Mouse (Mus musculus) embryonic facial prominence, embryonic 12.5 days (tissue): ENCODE data around the gene Sfxn3. TPM values are rescaled to one million over a fixed set of nuclear protein-coding genes. Genes with fewer than 3 reads are reported as not detected.
A peak's percentile ranks its signal among the peaks of the same experiment; 100 is the strongest.

Experiments
- ATAC-seq: fragments of 200-750 bp; cut with Nextera tagmentation; 2 replicates; pipeline ENCODE4 v1.8.0; 2017; ENCODE audit not compliant: insufficient number of reproducible peaks, insufficient read depth, low FRiP score, low TSS enrichment
- H3K27ac ChIP-seq: fragments of 300-500 bp; sonication (generic); 2 replicates; pipeline ENCODE4 v1.5.1; 2016; ENCODE audit warnings: mild to moderate bottlenecking
- H3K27me3 ChIP-seq: fragments of 300-500 bp; sonication (generic); 2 replicates; pipeline ENCODE4 v1.6.1; 2016; ENCODE audit warnings: mild to moderate bottlenecking, moderate library complexity
- H3K36me3 ChIP-seq: fragments of 300-500 bp; sonication (generic); 2 replicates; pipeline ENCODE4 v1.6.1; 2016; ENCODE audit warnings: mild to moderate bottlenecking
- H3K4me1 ChIP-seq: fragments of 300-500 bp; sonication (generic); 2 replicates; pipeline ENCODE4 v1.6.1; 2016
- H3K4me2 ChIP-seq: fragments of 300-500 bp; sonication (generic); replicated peaks from 2 replicates; pipeline ENCODE4 v1.6.1; 2016; ENCODE audit warnings: mild to moderate bottlenecking, moderate library complexity
- H3K4me3 ChIP-seq: fragments of 300-500 bp; sonication (generic); 2 replicates; pipeline ENCODE4 v1.5.1; 2016; ENCODE audit warnings: mild to moderate bottlenecking
- H3K9ac ChIP-seq: fragments of 300-500 bp; sonication (generic); 2 replicates; pipeline ENCODE4 v1.6.1; 2016; ENCODE audit warnings: mild to moderate bottlenecking, moderate library complexity
- H3K9me3 ChIP-seq: fragments of 300-500 bp; sonication (generic); 2 replicates; pipeline ENCODE4 v1.6.1; 2016; ENCODE audit warnings: mild to moderate bottlenecking, moderate library complexity
- WGBS: fragments of 180-500 bp; shearing (Covaris S2); methylation state at CpG from one replicate; pipeline ENCODE4 v1.1.7; 2016; 5-methylcytosine and 5-hydroxymethylcytosine counted together
- polyA plus RNA-seq: library from polyadenylated mRNA; unstranded; fragments of >200 nt; fragmentation: Nextera tagmentation; extraction: Ambion mirVana; gene quantifications from 2 replicates; pipeline ENCODE4 v1.2.1, GENCODE M21; 2016

Sfxn3 gene
- polyA plus RNA-seq, result 24.3 and 25.1 TPM in 2 replicates

GRCm38 (mm10) chr19:45047417-45047934 is at the start of gene Sfxn3:
Gene Sfxn3, plus strand, starts transcription at chr19:45047503.
- peak within 1 kb of the TSS; percentile 86 for H3K27ac ChIP-seq

GRCm38 (mm10) chr19:44997786-44998185 is 49.5 kb upstream of the Sfxn3 start:
- H3K36me3 ChIP-seq, result peaks cover 58% of the 10 kb centered on the region
- no peak overlapping the region for H3K9ac ChIP-seq
- no peaks in the 10 kb centered on the region for H3K27me3 ChIP-seq
- H3K27ac ChIP-seq, result no peak overlapping the region
- no peak for ATAC-seq
- 61% methylated on average over 11 of the region's 11 CpGs for WGBS
- H3K9me3 ChIP-seq, result no peaks in the 10 kb centered on the region
- no peaks in the 10 kb centered on the region for H3K4me1 ChIP-seq
- H3K4me3 ChIP-seq, result no peak overlapping the region
- H3K4me2 ChIP-seq, result no peak overlapping the region

More at GRCm38 (mm10) chr19:45047417-45047934, at the start of gene Sfxn3:
- Histone ChIP-seq H3K9ac (peak within 1 kb of the TSS; percentile 52), H3K36me3 (peaks cover 3% of the 10 kb centered on the region), H3K4me3 (peak within 1 kb of the TSS; percentile 52), H3K27me3 (peaks cover 26% of the 10 kb centered on the region), H3K9me3 (no peaks in the 10 kb centered on the region), H3K4me1 (peaks cover 24% of the 10 kb centered on the region), H3K4me2 (peak within 1 kb of the TSS; percentile 79)
- WGBS, result 1% methylated on average over 26 of the region's 26 CpGs
- peak; percentile 68 for ATAC-seq

- Histone ChIP-seq H3K4me3 (no peak overlapping the region), H3K27me3 (no peaks in the 10 kb centered on the region), H3K9ac (no peak overlapping the region), H3K4me2 (no peak overlapping the region), H3K36me3 (peaks cover 72% of the 10 kb centered on the region), H3K27ac (no peak overlapping the region), H3K9me3 (no peaks in the 10 kb centered on the region), H3K4me1 (no peaks in the 10 kb centered on the region)
- no peak for ATAC-seq
- 87% methylated on average over 8 of the region's 8 CpGs for WGBS
Measured at GRCm38 (mm10) chr19:44999647-45000046, 47.7 kb upstream of the Sfxn3 start.

DNA sequence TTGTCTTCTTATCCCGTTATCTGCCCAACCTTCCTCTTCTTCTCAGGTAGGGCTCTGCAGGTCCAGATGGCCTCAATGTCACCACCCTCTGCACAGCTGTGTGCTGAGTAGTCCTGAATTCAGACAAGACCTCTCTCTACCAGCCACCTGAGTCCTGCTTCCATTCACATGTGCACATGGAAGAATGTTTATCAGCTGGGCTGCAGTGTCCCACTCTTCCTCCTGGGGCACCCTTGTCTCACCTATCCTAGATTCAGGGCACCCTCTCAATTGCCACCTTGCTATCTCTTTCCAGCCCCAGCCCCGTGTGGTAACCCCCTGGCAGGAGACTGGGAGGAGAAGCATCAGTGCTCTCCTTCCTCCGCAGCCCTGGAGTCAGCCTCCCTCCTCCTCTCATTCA is 45.0 kb upstream of the Sfxn3 start:
- no peak for ATAC-seq
- no peak overlapping the region for H3K9ac ChIP-seq
- no peaks in the 10 kb centered on the region for H3K27me3 ChIP-seq
- H3K9me3 ChIP-seq, result no peaks in the 10 kb centered on the region
- no peak overlapping the region for H3K4me2 ChIP-seq
- H3K4me1 ChIP-seq, result peaks cover 11% of the 10 kb centered on the region
- no peak overlapping the region for H3K4me3 ChIP-seq
- peaks cover 64% of the 10 kb centered on the region for H3K36me3 ChIP-seq
- WGBS, result 69% methylated on average over 3 of the region's 3 CpGs
- H3K27ac ChIP-seq, result no peak overlapping the region

DNA sequence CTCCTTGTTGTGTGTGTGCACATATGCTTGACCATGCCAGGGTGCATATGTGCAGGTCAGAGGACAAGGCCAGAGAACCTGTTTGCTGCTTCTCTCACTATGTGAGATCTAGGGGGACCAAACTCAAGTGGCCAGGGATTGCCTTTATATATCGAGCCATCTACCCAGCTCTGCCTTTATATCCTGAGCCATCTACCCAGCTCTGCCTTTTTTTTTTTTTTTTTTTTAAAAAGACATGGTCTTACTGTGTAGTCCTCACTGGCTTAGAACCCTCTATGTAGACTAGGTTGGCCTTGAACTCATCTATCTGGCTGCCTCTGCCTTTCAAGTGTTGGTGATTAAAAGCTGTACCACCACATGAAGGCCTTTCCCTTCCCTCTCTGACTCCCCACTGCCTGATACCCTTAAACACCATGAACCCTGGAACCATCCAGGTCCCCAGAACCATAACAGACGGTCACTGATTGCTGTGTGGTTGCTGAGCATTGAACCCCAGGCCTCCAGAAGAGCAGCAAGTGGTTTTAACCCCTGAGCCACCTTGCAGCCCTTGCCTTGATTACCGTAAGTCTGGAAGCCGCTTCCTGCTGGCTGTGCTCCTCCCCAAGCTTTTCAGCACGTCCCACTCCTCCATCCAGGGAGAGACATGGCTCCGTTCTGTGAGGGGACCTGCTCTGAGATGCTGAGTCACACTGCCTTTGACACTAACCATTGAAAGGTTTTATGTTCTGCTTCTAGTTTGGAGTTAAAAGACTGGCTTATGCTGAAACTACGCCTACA is 43.4 kb upstream of the Sfxn3 start:
- Histone ChIP-seq H3K4me1 (peaks cover 19% of the 10 kb centered on the region), H3K4me3 (no peak overlapping the region), H3K9ac (no peak overlapping the region), H3K9me3 (no peaks in the 10 kb centered on the region), H3K27ac (no peak overlapping the region), H3K36me3 (peaks cover 53% of the 10 kb centered on the region), H3K27me3 (no peaks in the 10 kb centered on the region), H3K4me2 (no peak overlapping the region)
- WGBS, result 83% methylated on average over 7 of the region's 7 CpGs
- no peak for ATAC-seq

DNA sequence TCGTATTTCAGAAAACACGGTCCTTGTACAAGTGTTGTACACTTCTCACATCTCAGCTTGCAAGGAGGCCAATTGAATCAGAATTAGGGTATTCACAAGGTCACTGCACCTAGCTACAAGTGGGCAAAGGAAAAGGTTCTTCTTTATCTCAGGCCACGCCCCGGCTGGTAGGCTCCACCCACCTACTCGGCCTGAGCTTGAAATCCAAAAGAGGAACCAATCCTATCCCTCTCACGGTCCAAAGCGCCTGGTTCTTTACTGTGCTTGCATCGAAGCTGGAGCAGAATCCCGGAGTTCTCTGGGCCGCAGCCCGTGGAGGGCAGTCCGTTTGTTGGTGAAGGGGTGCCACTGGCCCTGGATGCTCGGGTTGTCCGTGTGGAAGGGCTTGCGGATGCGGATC is 41.9 kb upstream of the Sfxn3 start, which contains the start of gene Twnk:
Twnk (plus strand) TSS at position 220 of the 400 bp plus-strand sequence.
- ATAC-seq, result no peak
- Histone ChIP-seq H3K36me3 (peaks cover 57% of the 10 kb centered on the region), H3K4me2 (peak within 1 kb of the TSS; percentile 93)

DNA sequence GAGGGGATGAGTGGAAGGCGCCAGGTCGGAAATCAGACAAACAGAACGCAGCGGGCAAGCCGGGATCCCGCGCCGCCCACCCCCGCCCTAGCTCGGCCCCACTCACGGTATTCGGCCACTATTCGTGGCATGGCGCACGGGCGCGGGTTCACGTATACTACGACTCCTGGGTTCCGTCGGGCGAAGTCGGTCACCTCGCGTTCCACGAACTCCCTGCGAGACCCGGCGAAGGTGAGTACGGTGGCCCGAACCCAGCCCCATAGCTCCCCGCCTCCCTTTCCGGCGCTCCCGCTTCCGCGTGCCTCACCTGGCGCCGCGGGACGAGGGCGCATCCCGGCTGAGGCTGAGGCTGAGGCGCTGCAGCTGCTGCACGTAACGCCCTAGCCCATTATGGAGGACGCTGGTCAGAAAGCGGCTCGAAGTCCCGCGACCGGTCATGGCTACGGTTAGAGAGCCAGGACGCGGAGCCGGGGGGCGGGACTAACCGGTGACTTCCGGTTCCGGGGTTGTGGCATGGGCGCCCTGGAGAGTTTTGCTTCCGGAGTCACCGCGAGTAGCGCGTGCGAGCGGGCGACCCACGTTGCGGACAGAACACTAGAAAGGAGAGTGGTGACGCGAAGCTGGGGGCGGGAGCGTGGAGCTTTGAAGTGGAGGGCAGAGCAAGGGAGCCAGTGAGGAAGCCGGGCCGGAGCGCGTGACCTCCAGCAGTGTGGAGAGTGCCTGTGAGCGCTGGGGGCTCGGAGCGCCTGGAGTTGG is 41.2 kb upstream of the Sfxn3 start, which contains the start of gene Mrpl43:
Mrpl43 (minus strand) TSS at position 486 of the 756 bp plus-strand sequence.
- H3K4me3 ChIP-seq, result peak within 1 kb of the TSS; percentile 86
- peak within 1 kb of the TSS; percentile 93 for H3K4me2 ChIP-seq
- H3K36me3 ChIP-seq, result peaks cover 57% of the 10 kb centered on the region
- under 1% methylated on average over 82 of the region's 82 CpGs for WGBS
- H3K27ac ChIP-seq, result peak within 1 kb of the TSS; percentile 76
- H3K9me3 ChIP-seq, result no peaks in the 10 kb centered on the region
- no peaks in the 10 kb centered on the region for H3K27me3 ChIP-seq
- H3K9ac ChIP-seq, result peak within 1 kb of the TSS; percentile 83
- peak; percentile 81 for ATAC-seq
- peaks cover 19% of the 10 kb centered on the region for H3K4me1 ChIP-seq

More for the DNA sequence above, 41.9 kb upstream of the Sfxn3 start, which contains the start of gene Twnk:
- H3K27ac ChIP-seq, result peak within 1 kb of the TSS; percentile 76
- no peaks in the 10 kb centered on the region for H3K9me3 ChIP-seq
- peak within 1 kb of the TSS; percentile 86 for H3K4me3 ChIP-seq
- H3K9ac ChIP-seq, result peak within 1 kb of the TSS; percentile 83
- 10% methylated on average over 16 of the region's 16 CpGs for WGBS
- H3K4me1 ChIP-seq, result peaks cover 19% of the 10 kb centered on the region
- H3K27me3 ChIP-seq, result no peaks in the 10 kb centered on the region

- peaks cover 19% of the 10 kb centered on the region for H3K4me1 ChIP-seq
- peak overlapping the region; percentile 83 for H3K9ac ChIP-seq
- no peaks in the 10 kb centered on the region for H3K27me3 ChIP-seq
- peaks cover 58% of the 10 kb centered on the region for H3K36me3 ChIP-seq
- 49% methylated on average over 17 of the region's 17 CpGs for WGBS
- peak overlapping the region; percentile 93 for H3K4me2 ChIP-seq
- peak overlapping the region; percentile 86 for H3K4me3 ChIP-seq
- ATAC-seq, result no peak
- H3K9me3 ChIP-seq, result no peaks in the 10 kb centered on the region
- H3K27ac ChIP-seq, result peak overlapping the region; percentile 76
Measured at GRCm38 (mm10) chr19:45007021-45007420, 40.3 kb upstream of the Sfxn3 start.

- Histone ChIP-seq H3K4me1 (peaks cover 23% of the 10 kb centered on the region), H3K27me3 (no peaks in the 10 kb centered on the region), H3K9ac (peak overlapping the region; percentile 83; the same call in 1 of the 2 replicates), H3K9me3 (no peaks in the 10 kb centered on the region), H3K4me3 (peak overlapping the region; percentile 86), H3K4me2 (peak overlapping the region; percentile 93), H3K27ac (no peak overlapping the region), H3K36me3 (peaks cover 55% of the 10 kb centered on the region)
- ATAC-seq, result no peak
- 93% methylated on average over 20 of the region's 20 CpGs for WGBS
Measured at GRCm38 (mm10) chr19:45007425-45008191, 39.7 kb upstream of the Sfxn3 start.

DNA sequence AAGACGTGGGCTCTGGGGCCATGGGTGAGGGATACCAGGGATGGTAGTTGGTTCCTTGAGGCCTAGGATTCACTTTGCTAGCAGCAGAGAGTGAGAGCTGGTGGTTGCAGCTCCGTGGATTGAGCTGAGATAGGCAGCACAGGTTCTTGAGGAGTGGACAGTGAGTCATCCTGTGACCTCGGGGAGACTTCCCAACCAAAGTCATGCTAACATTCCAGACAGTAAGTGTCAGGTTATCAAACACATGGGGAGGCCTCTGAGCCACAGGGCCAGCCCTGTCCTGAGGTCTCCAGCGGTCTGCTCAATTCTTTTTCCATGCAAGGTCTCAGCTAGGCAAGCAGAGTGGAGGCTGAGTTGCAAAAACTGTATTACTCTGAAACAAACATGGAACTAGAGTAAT is 36.7 kb upstream of the Sfxn3 start:
- Histone ChIP-seq H3K36me3 (peaks cover 35% of the 10 kb centered on the region), H3K27me3 (no peaks in the 10 kb centered on the region), H3K4me3 (no peak overlapping the region), H3K4me2 (no peak overlapping the region), H3K27ac (no peak overlapping the region), H3K9ac (no peak overlapping the region), H3K9me3 (no peaks in the 10 kb centered on the region), H3K4me1 (peaks cover 41% of the 10 kb centered on the region)
- ATAC-seq, result no peak
- WGBS, result 89% methylated on average over 4 of the region's 4 CpGs

- no peaks in the 10 kb centered on the region for H3K27me3 ChIP-seq
- peak overlapping the region; percentile 0; the same call in 1 of the 2 replicates for H3K4me3 ChIP-seq
- peaks cover 45% of the 10 kb centered on the region for H3K4me1 ChIP-seq
- no peak overlapping the region for H3K4me2 ChIP-seq
- H3K36me3 ChIP-seq, result peaks cover 35% of the 10 kb centered on the region
- no peak for ATAC-seq
- H3K9ac ChIP-seq, result no peak overlapping the region
- WGBS, result 73% methylated on average over 8 of the region's 8 CpGs
- peak overlapping the region; percentile 99 for H3K27ac ChIP-seq
- H3K9me3 ChIP-seq, result no peaks in the 10 kb centered on the region
Measured at GRCm38 (mm10) chr19:45012219-45012618, 35.1 kb upstream of the Sfxn3 start.
